Mouse (Mus musculus) embryo, embryonic 9.5 days (tissue): ENCODE data around the gene Lca5.

Experiments used
- DNase-seq: peaks from one replicate; pipeline ENCODE4 v3.0.0-alpha.2; 2017; ENCODE audit errors: extremely low spot score

Gene Lca5

DNA sequence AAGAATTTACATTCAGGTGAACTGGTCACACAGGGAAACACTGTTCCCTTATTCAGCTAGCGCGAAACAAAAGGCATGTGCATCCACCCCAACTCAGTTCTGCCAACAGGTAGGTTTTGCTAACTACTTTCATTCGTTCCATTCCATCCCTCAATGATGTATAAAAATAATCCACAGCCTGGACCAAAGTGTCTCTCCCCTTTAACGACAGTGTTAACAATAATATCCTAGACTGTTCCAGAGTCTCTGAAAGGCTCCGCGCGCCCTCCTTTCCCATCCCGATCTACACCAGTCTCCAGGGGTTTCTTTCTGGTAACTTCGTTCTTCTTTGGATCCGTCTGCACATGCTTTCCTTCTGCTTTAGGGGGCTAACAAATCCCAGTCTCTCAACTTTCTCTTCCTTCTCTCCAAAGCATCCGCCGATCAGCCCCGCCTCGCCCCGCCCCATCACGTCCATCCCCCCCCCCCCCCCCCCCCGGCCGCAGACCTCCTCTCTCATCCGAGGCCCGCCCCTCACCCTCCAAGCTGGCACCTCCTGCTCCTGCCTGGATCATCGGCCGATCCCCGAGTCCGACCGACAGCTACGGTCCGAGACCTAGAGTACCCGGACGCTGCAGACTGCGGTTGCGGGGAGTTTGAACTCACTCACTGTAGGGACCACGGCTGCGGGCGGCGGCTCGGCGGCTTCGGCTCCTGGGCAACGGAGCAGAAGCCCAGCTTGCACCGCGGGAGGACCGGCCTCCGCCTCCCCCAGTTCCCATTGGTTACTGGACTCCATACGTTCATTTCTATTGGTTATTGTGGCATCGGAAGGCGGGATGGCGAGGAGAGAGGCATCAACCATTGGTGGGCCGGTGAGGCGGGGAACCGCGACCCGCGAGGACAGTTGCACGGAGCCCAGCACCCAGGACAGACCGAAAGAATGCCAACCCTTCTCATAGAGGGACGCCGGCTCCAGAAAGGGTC is at the start of gene Lca5:
TSS of gene Lca5 (minus strand) at position 736 of the 966 bp plus-strand sequence.
- DNase-seq: peak; percentile 96

DNA sequence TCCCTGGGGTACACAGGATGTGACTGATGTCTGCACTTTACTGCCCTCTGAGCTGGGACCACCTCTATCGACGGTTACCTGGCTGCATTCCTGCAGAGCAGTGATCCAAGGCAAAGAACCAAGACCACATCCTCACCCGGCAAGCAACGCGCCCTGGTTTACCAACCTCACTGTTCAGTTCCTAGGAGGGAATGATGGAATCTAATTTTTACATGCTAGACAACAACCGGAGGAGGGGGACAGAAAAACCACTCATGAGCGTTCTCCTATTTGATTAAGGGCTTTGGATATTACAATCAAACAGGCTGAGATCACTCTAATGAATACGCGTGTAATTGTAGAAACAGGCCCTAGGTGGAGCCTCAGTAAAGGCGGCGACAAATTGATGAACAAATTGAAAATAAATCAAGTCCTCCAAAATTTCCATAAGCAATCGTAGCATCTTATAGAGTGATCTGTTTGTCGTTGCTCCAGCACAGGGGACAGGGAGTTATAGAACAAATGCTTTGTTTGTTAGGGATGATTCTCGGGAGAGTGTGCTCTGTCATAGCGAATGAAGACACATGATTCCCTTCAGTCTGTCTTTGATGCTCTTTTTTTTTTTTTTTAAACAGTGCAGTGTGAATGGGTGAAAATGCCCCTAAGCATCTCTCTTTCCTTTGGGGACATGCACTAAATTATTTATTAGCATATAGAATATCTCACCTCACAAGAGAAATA is 47.7 kb upstream of the Lca5 start:
- peak; percentile 14 for DNase-seq

DNA sequence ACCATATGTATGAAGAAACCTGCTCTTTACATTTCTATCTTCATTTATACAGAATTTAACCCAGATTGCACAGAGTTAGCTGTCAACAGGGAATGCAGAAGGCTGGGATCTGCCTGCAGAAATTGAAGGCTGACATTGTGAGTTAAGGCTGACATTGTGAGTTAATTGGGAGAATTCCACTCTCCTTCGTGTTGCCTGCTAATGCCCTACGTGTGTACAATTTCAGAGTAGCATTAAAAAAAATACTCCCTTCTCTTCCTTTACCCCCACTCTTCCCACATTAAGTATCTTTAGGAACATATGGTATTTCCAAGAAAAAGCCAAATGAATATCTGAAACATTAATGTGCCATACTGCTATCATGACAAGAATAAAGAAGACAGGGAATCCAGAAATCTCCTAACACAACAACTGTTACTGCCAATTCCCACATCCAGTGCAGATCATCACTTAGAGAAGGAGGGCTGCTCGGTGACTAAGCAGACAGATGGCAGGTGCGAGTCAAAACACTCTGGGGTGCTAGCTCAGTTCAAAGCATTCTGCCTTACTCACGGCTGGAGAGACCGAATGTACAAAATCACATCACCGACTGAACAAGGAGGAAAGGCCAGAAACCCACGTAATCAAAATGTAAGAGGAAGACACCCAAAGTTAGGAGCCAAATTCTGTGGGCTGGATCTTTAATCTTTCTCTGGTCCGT is 47.0 kb upstream of the Lca5 start:
- DNase-seq: no peak

DNA sequence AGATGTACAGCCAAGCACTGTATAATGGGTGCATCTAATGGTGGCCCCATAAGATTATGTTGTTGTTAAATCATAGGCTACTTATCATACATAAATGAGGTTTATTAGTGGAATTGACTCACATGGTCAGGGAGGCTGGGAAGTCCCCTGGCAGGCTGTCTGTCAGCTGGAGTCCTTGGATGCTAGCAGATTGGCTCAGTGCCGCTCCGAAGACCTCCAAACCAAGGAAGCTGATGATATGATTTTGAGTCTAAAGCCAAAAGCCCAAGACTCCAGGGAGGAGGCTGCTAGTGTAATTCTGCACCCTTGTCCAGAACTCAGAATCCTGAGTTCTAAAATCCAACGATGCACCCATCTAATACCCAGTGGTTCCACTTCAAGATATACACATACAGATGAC is 45.0 kb upstream of the Lca5 start:
- no peak for DNase-seq

DNA sequence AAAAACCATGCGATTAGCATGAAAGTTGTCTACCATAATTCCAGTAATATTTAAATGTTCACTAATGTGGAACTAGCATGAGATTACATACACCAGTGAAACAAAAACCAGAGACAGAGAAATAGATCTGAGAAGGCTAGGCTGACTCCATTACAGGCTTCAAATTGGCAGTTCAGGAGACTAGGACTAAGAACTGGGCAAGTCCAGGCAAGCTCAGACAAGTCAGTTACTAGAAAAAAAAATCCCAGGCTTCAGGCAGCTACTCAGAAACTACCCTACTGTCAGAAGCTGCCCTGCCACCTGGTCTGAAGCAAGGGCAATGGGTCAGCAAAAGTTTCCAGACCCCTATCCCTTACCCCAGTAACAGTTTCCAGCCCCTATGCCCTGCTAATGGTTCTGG is 44.4 kb upstream of the Lca5 start:
- DNase-seq: no peak

DNA sequence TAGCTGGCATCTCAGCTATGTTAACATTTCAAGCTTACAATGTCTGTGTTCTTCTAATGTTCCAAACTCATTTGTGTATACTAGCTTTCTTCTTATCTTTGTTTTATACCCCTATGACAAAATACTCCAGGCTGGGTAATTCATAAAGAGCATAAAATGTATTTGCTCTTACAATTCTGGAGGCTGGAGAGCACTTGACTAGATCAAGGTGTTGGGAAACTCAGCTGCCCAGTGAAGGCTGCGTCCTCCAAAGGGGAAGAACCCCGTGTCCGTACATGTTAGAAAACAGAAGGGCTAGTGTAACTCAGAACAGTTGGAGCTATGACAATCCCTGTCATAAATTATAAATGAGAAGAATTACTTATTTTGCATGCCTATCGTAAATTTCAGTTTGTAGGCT is 42.5 kb upstream of the Lca5 start:
- DNase-seq: no peak

DNA sequence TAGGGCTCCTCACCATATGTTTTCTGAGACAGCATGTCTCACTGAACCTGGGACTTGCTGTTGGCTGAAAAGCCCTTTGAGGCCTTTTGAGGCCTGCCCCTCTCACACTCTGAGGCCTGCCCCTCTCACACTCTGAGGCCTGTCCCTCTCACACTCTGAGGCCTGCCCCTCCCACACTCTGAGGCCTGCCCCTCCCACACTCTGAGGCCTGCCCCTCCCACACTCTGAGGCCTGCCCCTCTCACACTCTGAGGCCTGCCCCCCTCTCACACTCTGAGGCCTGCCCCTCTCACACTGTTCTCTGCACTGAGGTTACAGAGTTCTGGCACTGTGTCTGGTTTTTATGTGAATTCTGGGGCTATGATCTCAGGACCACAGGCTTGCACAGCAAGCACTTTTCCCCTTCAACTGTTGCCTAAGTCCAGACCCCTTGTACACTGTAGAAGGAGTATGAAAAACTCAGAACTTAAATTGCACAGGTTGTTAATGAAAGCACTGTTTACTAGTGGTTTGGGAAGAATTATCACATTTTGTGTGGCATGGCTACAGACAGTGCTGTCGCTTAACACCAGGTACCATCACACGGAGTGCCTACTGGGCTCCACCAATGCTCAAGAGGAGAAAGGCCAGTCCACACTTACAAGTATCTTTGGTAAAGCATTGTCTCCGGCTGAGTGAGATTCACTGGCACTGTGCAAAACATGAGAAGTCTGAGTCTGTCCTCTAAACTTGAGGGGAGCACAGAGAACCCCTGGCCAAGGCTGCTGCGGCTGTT is 41.4 kb upstream of the Lca5 start:
- DNase-seq: peak; percentile 60

DNA sequence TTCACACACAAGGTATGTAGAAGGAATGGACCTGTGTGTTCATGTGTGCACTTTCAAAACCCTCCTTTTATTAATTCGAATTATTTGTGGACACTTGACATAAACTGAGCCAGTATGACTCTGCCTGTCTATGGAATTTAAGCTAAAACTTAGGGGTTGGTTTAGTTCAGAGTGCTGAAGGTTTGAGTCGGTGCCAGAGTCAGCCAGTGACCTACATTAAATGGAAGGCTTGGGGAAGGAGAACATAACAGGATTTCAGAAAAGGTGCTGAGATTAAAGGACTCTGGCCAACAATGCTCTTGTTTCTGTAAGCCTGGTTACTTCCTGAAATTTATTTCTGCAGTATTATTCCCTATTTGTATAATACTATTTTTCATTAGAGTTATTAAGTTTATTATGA is 28.9 kb upstream of the Lca5 start:
- no peak for DNase-seq

DNA sequence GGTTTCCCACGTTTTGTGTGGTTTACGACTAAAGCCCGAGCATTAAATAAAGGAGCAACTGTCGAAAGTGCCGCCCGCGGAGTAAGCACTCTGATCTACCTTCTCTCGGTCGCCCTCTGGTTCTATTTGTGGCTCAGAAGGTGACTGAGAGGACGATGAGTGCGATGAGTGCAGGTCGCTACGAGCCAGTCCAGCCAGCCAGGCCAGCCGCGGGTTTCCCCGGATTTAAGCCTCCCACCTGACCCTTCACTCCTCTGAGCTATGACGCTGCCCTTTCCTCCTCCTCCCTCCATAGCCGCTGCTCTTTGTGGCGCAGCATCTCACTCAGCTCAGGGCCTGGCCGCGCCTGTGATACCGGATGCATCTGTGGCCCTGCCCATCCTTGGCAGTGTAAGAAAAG is 6.8 kb upstream of the Lca5 start:
- DNase-seq: peak; percentile 63

DNA sequence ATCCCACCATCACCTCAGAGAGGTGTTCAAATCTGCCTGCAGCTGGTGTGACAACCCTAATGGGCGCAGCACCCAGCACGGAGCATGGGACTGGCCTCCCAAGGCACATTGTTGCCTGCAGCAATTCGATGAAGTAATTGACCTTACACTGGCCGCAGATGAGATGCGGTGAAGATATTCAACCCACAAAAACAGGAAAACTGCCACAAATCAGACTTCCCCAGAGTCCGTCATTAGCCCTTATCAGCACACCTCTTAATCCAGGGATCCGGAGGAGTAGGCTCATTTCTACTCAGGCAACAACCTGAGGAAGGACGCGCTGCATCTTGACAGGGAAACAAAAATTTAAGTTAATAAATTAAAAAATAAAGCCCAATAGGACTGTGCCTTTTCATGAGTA is 6.2 kb upstream of the Lca5 start:
- DNase-seq: no peak

DNA sequence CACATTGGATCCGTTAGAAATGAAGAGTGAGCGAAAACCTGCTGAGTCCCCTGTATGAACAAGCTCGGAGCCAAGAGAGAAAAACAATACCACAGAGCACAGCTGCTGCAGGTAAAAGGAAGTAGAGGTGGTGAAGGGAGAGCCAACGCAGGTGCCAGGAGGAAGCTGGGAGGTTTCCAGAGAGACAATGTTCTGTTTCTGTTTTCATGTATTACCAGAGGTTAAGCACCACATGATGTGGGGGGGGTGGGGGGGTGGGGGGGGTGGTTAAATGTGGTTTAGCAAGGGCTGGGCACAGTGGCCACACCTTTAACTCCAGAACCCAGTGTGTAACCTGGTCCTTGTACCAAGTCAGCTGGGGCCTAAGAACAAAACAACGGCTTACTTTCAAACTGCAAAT is 3.3 kb downstream of the Lca5 start:
- DNase-seq: no peak

DNA sequence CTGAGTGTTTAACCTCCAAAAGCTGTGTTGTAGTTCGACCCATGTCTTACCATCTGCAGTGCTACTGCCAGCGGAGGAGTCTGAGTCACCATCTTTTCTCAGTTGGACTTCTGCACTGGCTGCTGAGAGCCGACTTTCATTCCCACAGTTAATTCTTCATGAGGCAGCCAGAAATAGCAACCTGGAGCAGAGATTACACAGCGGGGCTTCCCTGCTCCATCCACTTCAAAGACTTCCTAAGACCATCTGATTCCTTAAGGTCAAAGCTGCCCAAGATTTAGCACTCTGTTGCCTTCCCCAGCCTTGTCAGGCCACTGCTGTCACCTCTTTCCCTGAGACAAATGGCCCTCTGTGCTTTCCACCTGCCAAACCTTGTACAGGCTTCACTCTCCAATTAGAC is 6.4 kb downstream of the Lca5 start:
- DNase-seq: no peak

DNA sequence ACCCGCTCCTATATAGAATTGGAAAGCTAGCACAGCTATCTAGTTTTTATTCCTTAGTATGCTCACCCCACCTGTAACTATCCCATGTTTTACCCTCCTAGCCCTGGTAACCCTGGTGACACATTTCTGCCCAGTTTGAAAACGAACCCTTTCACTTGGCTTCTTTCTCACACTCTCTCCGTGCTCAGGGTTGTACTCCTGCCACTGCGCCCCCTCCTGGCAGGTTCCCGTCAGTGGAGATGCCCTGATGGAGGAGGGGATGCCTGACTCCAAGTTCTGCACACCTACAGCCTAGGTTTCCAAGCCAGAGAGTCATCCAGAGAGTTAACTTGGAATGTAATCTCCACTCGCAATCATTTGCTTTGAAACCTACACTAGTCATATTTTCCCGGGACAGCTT is 7.3 kb downstream of the Lca5 start:
- peak; percentile 19 for DNase-seq

DNA sequence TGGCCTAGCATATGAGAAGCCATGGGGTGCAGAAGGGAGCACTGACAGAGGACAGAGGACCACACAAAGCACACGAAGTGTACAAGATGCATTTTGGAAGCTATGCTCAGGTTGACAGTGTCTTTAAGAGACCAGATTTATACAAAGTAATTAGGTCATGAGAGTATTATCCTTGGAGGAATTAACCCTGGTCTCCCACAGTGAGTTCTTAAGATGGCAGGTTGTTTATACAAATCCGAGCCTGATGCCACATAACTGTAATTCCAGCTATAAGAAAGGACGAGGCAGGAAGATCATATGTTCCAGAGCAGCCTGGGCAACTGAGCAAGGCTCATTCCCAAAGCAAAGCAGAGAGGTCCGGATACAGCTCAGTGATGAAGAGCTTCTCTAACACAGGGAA is 13.0 kb downstream of the Lca5 start:
- no peak for DNase-seq

DNA sequence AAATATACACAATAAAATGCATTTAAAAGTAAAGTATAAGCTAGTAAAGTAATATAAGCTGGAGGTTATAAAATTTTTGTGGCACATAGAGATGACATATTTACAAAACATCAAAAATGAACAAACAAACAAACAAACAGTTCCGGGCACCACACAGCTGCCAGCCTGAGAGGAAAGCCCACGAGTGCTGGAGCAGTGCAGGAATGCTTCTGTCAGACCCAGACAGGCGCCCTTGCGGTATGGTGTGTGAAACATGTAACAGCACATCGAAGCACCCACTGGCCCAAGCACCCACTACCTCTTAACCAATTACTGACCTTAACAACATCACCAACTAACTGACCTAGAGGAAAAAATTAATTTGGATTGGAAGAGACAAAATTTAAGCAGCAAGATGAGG is 22.0 kb downstream of the Lca5 start:
- no peak for DNase-seq

DNA sequence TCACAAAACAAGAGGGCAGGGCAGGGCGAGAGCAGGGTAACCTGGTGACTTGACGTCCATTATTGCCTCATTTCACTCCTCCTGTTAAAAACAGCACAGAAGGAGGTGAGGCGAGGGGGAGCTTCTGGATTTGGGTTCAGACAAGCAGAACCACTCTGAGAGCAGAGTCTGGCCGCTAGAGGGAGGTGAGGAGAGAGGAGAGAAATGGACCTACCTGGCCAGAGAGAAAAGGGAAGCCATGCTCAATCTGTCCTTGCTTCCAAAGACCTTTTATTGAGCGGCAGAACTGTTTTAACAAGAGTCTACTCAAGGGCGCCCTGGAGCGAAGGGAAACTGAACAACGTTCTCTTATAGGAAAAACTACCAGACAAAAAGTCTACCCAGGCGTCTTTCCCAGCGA is 27.9 kb downstream of the Lca5 start:
- DNase-seq: no peak

DNA sequence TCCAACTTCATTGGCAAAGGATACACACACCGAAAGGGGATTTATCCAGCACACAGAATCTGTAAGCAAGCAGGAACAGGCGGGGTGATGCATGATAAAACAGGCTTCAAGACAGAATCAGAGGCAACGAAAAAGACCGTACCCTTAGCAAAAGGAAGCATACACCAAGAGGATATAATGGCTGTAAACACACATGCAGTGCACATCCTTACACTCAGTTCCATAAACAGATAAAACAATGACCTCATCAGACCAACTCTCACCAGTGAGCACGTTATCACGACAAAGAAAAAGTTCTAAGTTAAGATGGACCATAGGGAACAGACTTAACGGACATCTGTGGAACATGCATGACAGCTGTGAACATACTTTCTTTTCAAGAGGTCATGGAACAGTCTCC is 35.8 kb downstream of the Lca5 start:
- no peak for DNase-seq

DNA sequence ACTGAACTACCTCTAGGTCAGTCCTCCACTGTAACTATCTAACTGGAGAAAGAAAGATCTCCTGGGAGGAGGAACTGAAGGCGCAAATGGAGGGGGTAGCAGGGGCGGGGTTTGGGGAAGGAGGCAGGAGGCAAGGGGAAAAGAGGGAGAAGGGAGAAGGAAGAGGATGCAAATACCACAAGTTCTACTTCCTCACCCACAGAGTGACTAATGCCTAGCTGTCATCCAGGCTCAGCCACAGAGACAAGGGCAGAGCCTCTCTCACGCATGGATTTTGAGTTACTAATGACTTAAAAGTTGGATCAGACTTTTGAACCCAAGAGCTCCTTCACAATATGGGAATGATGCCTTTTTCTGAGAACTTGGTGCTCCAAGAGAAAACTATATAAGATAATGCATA is 40.1 kb downstream of the Lca5 start:
- DNase-seq: no peak

DNA sequence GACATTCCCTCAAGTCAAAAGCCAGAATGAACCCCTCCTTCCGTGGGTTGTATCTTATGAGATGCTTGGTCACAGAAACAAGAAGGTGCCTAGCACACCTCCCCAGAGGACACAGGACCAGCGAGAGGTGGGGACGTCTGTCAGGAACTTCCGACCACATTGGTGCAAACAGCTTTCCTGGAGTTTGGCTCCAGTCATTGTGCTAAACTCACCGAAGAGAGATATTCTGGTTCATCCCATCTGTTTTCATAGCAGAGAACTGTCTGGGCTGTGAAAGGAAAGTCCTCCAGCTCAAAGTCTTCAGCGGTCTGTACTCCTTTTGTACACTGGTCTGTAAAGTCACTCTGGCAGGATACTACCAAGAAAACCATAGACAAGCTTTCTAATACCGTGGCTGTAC is 41.5 kb downstream of the Lca5 start:
- DNase-seq: no peak

DNA sequence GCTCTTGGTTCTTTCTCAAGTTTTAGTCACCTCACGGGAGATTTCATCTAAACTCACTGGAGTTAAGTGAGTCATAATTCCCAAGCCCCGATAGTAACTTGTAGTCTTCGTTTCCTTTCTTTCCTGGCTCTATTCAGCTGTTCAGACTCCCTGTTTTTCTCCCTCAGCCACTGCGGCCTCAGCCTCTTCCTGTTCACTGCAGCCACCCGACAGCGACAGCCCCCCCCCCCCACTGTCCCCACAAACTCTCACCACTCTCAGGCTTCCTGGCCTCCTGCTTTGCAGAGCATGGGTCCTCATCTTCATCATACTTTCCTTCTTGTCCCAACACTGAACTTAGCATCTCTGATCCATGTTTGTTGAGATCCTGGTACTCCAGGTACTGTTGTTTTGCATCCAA is 42.7 kb downstream of the Lca5 start:
- DNase-seq: no peak

DNA sequence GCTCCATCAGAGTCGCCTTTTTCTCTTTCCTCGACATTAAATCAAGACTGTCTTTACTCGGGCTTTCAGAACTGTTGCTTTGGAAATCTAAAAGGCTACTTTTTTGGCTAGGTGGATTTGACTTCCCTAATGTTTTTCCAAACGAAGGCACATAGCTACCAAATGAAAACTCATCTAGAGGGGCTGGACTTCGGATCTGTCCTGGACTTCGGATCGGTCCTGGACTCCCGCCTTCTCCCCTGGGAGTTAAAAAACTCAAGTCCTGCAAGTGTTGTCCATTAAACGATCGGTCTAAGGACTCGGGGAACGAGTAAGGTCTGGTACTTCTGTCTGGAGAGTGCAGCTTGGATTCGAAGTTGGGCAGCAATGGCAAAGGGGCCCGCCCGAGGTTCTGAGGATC is 45.5 kb downstream of the Lca5 start:
- no peak for DNase-seq

DNA sequence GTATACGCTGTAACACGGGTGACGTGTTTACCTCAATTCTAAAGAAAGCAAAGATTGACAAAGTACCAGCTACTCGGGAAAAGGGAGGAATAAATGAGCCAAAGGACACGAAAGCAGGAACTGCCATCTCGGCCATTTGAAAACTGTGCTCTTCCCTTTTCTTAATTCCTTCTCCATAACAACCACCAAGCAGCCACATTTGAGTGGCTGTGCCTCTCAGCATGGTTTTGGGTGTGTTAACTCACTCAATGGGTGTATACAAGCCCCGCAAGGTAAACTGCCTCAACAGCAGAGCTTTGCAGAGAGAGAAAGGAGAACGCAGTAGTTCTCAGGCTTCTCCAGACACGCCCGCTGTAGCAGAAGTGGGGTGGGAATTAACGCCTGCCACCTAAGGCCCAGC is 48.9 kb downstream of the Lca5 start:
- DNase-seq: no peak
